Mouse (Mus musculus): ENCODE data around the gene Oprd1.

The Oprd1 gene

DNA sequence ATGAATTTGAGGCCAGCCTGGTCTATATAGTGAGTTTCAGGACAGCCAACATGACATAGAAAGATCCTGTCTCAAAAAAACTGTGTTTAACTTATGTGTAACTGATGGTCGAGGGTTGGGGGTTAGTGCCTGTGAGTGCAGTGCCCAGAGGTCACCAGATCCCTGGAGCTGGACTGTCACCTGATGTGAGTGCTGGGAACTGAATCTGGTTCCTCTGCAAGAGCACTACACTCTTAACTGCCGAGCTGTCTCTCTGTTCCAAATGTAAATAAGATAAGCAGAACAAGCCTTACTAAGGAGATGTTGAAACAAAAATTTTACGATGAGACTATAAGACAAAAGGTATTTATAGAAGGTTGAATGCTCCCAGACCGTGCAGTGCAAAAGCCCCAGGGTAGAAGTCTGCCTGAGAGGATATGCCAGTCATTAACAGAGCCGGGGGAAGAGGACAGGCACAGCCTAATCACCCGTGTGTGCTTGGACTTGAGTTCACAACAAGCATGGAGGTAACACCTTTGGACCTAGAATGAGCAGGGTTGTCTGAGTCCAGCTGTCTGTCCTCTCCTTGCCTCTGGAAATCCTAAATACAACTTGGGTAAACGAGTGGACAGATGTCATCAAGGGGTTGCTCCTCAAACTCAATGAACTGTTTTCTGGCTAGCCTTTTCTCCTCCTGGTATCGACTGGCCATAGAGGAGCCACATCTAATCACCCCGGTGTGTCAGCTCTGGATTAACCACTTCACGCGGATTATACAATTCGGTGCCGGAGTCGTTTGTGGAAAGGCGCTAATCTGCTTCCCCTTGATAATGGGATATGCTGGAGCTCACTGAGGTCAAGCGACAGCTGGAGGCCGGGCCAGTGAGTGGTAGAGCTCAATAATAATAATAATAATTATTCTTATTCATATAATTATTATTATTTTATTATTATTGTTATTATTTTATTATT lies 81.1 kb downstream of the Oprd1 start:
- no peak for DNase-seq (ENCODE audit: extremely low read depth, insufficient read length, low spot score)

DNA sequence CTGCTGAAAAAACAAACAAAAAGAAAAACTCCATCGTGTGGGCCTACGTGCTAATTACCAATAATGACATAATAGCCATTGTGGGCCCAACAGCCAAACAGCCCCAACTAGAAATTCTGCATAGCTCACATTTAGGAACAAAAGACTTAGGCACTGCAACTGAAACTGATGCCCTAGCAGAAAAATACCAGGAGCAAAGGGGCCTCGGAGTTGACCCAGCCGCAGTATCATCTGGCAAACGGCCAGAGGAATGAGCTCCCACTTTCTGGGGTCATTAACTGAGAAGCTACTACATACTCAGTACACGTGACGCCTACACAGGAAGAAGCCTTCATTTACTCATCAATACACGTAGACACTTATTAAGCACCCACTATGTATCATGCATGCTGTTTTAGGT lies 82.0 kb downstream of the Oprd1 start:
- DNase-seq (ENCODE audit: extremely low read depth, insufficient read length, low spot score) = no peak
